Mouse (Mus musculus) liver, adult 2 months (tissue): ENCODE results near the gene Ttll13. TPM values are rescaled to one million over a fixed set of nuclear protein-coding genes. Genes with fewer than 3 reads are reported as not detected.

Source experiments
- DNase-seq: peaks from one replicate; pipeline ENCODE4 v3.0.0-alpha.2; 2011; ENCODE audit warnings: low read depth, low spot score; ENCODE audit errors: extremely low read depth
- H3K27ac ChIP-seq: fragments of 200-500 bp; replicated peaks from 2 replicates; pipeline ENCODE4 v1.5.1; 2012; ENCODE audit warnings: low read depth, mild to moderate bottlenecking, control low read depth, inconsistent platforms, low read length; ENCODE audit not compliant: insufficient read depth
- H3K27me3 ChIP-seq: fragments of 200-500 bp; 2 replicates; pipeline ENCODE4 v1.6.1; 2012; ENCODE audit warnings: mild to moderate bottlenecking, moderate library complexity, low read length, inconsistent platforms; ENCODE audit not compliant: control insufficient read depth, insufficient read depth
- H3K36me3 ChIP-seq: fragments of 200-500 bp; 2 replicates; pipeline ENCODE4 v1.6.1; 2012; ENCODE audit warnings: low read length, inconsistent platforms; ENCODE audit not compliant: control insufficient read depth, insufficient read depth
- H3K4me1 ChIP-seq: fragments of 200-500 bp; 2 replicates; pipeline ENCODE4 v1.6.1; 2011; ENCODE audit warnings: low read length; ENCODE audit not compliant: control insufficient read depth, insufficient read depth
- H3K4me3 ChIP-seq: fragments of 200-500 bp; 2 replicates; pipeline ENCODE4 v1.5.1; 2011; ENCODE audit warnings: low read depth, mild to moderate bottlenecking, control low read depth, low read length, moderate library complexity; ENCODE audit not compliant: insufficient read depth
- H3K79me2 ChIP-seq: fragments of 200-500 bp; 2 replicates; pipeline ENCODE4 v1.6.1; 2012; ENCODE audit warnings: inconsistent platforms, mild to moderate bottlenecking, low read length, moderate library complexity; ENCODE audit not compliant: control insufficient read depth, insufficient read depth
- H3K9ac ChIP-seq: fragments of 200-500 bp; 2 replicates; pipeline ENCODE4 v1.6.1; 2012; ENCODE audit warnings: low read depth, mild to moderate bottlenecking, control low read depth, inconsistent platforms, low read length
- CTCF ChIP-seq: fragments of 200-500 bp; IDR thresholded peaks from 2 replicates; pipeline ENCODE4 v1.5.1; 2011; ENCODE audit warnings: low read depth, low read length, control low read depth
- POLR2A ChIP-seq: fragments of 200-500 bp; IDR thresholded peaks from 2 replicates; pipeline ENCODE4 v1.6.1; 2011; ENCODE audit warnings: low read length, control low read depth; ENCODE audit not compliant: insufficient read depth; ENCODE audit errors: extremely low read depth
- WGBS: fragments of 180-500 bp; shearing (Covaris S2); methylation state at CpG from one replicate; pipeline ENCODE4 v1.1.7; 2018; 5-methylcytosine and 5-hydroxymethylcytosine counted together
- polyA plus RNA-seq: library from polyadenylated mRNA; depleted of rRNA; stranded (reverse); fragments of >200 nt; gene quantifications from 2 replicates; pipeline ENCODE4 v1.2.3, GENCODE M21; 2012
- total RNA-seq: library from RNA; depleted of rRNA; stranded (reverse); fragments of >200 nt; gene quantifications from 2 replicates; pipeline ENCODE4 v1.2.3, GENCODE M21; 2014

Gene Ttll13
- total and polyA plus RNA-seq, 2 experiments, result 0.46 to 0.57 TPM

DNA sequence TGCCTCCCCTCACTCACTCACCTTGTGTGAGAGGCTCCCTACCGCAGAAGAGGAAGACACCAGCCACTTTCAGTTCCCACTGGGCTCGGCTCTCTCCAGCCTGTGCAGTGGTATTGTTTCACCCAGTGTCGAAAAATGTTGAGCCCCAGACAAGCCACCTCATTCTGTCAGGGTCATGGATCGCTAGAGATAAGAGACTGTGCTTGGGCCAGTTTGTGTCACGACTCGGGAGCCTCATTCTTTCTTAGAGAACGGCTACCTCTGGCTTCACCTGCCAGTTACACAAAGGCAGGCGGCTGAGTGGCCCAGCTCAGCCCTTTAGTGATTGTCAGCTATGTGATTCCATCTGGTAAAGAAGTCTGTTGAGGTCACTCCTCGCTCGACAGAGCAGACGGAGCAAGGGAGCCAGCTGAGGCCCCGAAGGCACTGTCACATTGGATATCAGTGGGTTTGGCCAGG is 42.5 kb upstream of the Ttll13 start:
- peaks cover 13% of the 10 kb centered on the region; the same call in 1 of the 2 replicates for H3K79me2 ChIP-seq
- no peaks in the 10 kb centered on the region for H3K27me3 ChIP-seq
- no peak overlapping the region for H3K4me3 ChIP-seq
- WGBS, result 65% methylated on average over 12 of the region's 12 CpGs
- TF ChIP-seq POLR2A (no peak), CTCF (no peak)
- DNase-seq, result no peak
- peaks cover 23% of the 10 kb centered on the region for H3K4me1 ChIP-seq
- H3K9ac ChIP-seq, result no peak overlapping the region
- H3K36me3 ChIP-seq, result no peaks in the 10 kb centered on the region
- no peak overlapping the region for H3K27ac ChIP-seq

DNA sequence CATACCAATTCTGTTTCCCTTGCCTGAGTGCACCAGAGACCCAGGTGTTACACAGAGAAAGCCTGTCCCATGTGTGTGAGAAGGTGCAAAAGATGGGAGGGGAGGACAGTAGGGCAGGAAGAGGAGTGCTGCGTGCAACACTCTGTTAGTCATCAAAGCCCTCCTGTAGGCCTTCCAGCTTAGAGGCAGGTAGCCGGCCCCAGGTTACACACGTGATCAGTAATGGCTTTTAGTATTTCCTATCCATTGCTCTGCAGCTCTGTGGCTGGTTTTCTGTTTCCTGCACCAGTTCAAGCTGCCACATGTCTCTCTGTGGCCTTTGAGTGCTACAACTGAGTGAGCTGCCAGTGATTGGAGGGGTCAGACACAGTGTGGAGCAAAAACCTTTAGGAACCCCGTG is 41.8 kb upstream of the Ttll13 start:
- H3K4me1 ChIP-seq, result peaks cover 18% of the 10 kb centered on the region; the same call in 1 of the 2 replicates
- no peak overlapping the region for H3K9ac ChIP-seq
- no peaks in the 10 kb centered on the region for H3K27me3 ChIP-seq
- H3K79me2 ChIP-seq, result peaks cover 13% of the 10 kb centered on the region; the same call in 1 of the 2 replicates
- TF ChIP-seq CTCF (no peak), POLR2A (no peak)
- 91% methylated on average over 4 of the region's 4 CpGs for WGBS
- no peaks in the 10 kb centered on the region for H3K36me3 ChIP-seq
- H3K4me3 ChIP-seq, result no peak overlapping the region
- no peak for DNase-seq
- H3K27ac ChIP-seq, result no peak overlapping the region

DNA sequence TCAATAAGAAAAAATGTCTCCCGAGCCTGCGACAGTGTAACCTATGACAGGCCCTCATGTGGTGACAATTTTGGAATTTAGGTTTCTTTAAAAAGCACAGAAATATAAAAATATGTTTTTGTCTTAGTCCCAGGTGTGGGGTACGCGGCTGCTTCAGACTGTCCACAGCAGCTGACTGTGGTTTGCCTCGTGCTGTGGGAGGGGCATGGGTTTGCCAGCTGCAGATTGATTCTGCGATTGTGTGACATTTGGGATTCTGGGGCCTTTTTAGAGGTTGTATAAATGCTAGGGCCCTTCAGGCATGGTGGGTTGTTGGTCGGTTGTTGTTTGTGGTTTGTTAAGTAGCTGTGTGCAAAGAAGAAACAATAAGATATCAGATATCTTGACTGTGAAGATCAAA is 41.2 kb upstream of the Ttll13 start:
- Histone ChIP-seq H3K36me3 (no peaks in the 10 kb centered on the region), H3K27me3 (no peaks in the 10 kb centered on the region), H3K9ac (no peak overlapping the region), H3K27ac (no peak overlapping the region), H3K79me2 (peaks cover 13% of the 10 kb centered on the region; the same call in 1 of the 2 replicates), H3K4me1 (peaks cover 18% of the 10 kb centered on the region; the same call in 1 of the 2 replicates), H3K4me3 (no peak overlapping the region)
- TF ChIP-seq CTCF, result no peak
- WGBS, result 90% methylated on average over 7 of the region's 7 CpGs
- DNase-seq, result no peak

DNA sequence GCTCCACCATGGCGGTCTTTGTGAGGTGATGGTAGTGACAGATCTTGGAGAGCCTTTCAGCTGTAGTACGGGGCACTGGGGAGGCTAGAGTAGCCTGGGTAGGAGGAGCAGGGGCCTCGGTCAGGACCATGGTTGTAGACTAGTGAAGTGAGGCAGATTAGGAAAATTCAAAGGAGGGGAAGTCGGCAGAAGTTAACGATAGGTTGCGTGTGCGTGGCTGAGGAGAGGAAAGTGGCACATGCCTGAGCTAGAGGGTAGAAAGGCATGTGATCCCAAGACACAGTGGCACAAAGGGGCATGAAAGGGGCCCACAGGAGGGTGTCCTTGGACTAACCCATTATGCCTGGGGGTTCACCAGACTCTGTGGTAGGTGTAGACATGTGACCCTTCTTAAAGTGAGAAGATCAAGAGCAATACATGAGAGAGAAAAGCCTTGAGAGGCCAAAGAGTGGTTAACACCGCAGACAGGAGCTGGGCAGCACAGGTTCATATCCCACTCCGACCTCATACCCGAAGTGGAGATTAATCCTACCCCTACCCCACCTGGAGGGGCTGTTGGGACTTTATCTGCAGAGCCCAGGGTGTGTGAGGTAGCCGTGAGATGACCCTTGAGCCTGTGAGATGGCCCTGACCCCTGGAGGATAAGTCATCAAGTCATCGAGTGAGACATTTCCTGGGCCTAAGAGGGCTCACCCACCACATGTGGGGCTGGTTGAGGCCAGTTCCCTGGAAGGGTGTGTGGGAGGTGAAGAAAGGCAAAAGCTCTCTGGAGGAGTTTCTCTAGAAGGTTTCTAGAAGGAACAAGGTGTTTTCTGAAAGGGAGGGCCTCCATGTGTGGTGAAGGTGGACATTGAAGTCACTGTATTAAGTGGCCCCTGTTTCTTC is 40.2 kb upstream of the Ttll13 start:
- Histone ChIP-seq H3K36me3 (no peaks in the 10 kb centered on the region), H3K27ac (no peak overlapping the region), H3K79me2 (peaks cover 8% of the 10 kb centered on the region; the same call in 1 of the 2 replicates), H3K9ac (no peak overlapping the region), H3K27me3 (no peaks in the 10 kb centered on the region), H3K4me1 (peaks cover 20% of the 10 kb centered on the region; the same call in 1 of the 2 replicates), H3K4me3 (no peak overlapping the region)
- TF ChIP-seq POLR2A (no peak), CTCF (no peak)
- 85% methylated on average over 12 of the region's 12 CpGs for WGBS
- DNase-seq, result no peak

DNA sequence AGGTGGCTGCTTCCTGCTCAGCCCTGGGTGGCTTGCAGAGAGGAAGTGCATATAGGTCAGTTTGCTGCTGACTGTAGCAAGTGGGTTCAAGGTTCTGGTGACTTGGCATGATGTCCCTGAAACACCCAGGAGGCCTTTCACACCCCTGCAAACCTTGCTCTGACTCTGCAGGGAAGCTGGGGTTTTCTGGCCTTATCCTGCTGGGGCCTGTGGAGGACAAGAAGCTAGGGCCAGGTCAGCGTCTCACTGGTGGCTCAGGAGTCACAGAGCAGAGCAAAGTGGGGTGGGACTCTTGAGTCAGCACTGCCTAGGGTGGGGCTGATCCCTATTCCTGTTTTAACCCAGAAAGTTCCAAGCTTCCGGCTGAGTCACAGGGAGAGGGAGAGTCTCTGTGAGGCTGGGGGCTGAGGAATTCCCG is 38.9 kb upstream of the Ttll13 start:
- Histone ChIP-seq H3K9ac (no peak overlapping the region), H3K4me1 (peaks cover 15% of the 10 kb centered on the region; the same call in 1 of the 2 replicates), H3K27me3 (no peaks in the 10 kb centered on the region), H3K36me3 (no peaks in the 10 kb centered on the region), H3K27ac (no peak overlapping the region), H3K4me3 (no peak overlapping the region), H3K79me2 (peaks cover 8% of the 10 kb centered on the region; the same call in 1 of the 2 replicates)
- 48% methylated on average over 3 of the region's 3 CpGs for WGBS
- DNase-seq, result peak; percentile 69
- TF ChIP-seq CTCF, result no peak
- no peak for TF ChIP-seq POLR2A
